Mouse (Mus musculus) stomach, postnatal 0 days (tissue): ENCODE data around the gene Nt5dc3.

Source experiments
- CTCF ChIP-seq: IDR thresholded peaks from 2 replicates; pipeline ENCODE4 v1.5.1; 2016; ENCODE audit warnings: antibody characterized with exemption, low read depth, mild to moderate bottlenecking, moderate library complexity
- EP300 ChIP-seq: optimal IDR thresholded peaks from 2 replicates; pipeline ENCODE3; 2016; ENCODE audit warnings: antibody characterized with exemption

GRCm38 (mm10) chr10:86878721-86879120 lies 99.9 kb downstream of the Nt5dc3 start:
- no peak for TF ChIP-seq CTCF
- no peak for TF ChIP-seq EP300
